9 mouse cellular contexts compared by ENCODE assay signal in genomic region chr10:77634452-77635231, GRCm38 (mm10). TPM values are rescaled to one million over a fixed set of nuclear protein-coding genes. Genes with fewer than 3 reads are reported as not detected.
A peak's percentile ranks its signal among the peaks of the same experiment; 100 is the strongest.
DNase-seq lines count a peak whose midpoint lies in the region; ATAC-seq and TF ChIP-seq lines count a peak whose summit lies in the region.
"Had no signal": no experiment of that assay in that cellular context is flagged by ENCODE, and none has a peak within 500 bp of the region (broad histone marks: within the 10 kb centered on the region; RNA-seq: fewer than 3 reads in every experiment).

No protein-coding gene starts in this region.

- no peak overlapping the region for H3K4me2 ChIP-seq in lung, embryonic 15.5 days
- no peak overlapping the region for H3K4me2 ChIP-seq in neural tube, embryonic 13.5 days

- no peaks in the 10 kb centered on the region for H3K9me3 ChIP-seq in lung, embryonic 15.5 days
- no peaks in the 10 kb centered on the region for H3K9me3 ChIP-seq in neural tube, embryonic 13.5 days

- H3K36me3 ChIP-seq in lung, embryonic 15.5 days, result peaks cover 42% of the 10 kb centered on the region
- peaks cover 60% of the 10 kb centered on the region for H3K36me3 ChIP-seq in neural tube, embryonic 13.5 days

- intact Hi-C loops in heart, postnatal 10 days (cut with DNase I), result no loop called here

- DNase-seq in lung, adult 2 months, result no peak
- peak; percentile 38 to 53 for DNase-seq in heart, postnatal 10 days
- no peak for DNase-seq in layer of hippocampus, adult 8-10 months (ENCODE audit: low spot score in 2 of 2)
- no peak for DNase-seq in cerebellum, adult 11 months
- DNase-seq: cerebellum, adult 9-11 months had no signal

- H3K4me3 ChIP-seq in lung, embryonic 15.5 days, result no peak overlapping the region
- H3K4me3 ChIP-seq in lung, adult 2 months (replicated peaks; ENCODE audit: extremely low read depth, low read depth, low read length), result no peak overlapping the region
- H3K4me3 ChIP-seq in neural tube, embryonic 13.5 days, result no peak overlapping the region

- H3K4me1 ChIP-seq in lung, embryonic 15.5 days, result peaks cover 21% of the 10 kb centered on the region
- peaks cover 19% of the 10 kb centered on the region for H3K4me1 ChIP-seq in lung, adult 2 months (ENCODE audit: control insufficient read depth, insufficient read depth, low read length)
- peaks cover 43% of the 10 kb centered on the region for H3K4me1 ChIP-seq in neural tube, embryonic 13.5 days (replicated peaks)

- no peak for TF ChIP-seq CTCF in lung, adult 2 months (IDR thresholded peaks at IDR 0.05; ENCODE audit: insufficient read depth, low read length)

- 27% methylated on average over 13 of the region's 13 CpGs for WGBS in lung, embryonic 15.5 days
- WGBS in lung, adult 2 months, result 11% methylated on average over 13 of the region's 13 CpGs
- 52% methylated on average over 13 of the region's 13 CpGs for WGBS in neural tube, embryonic 13.5 days

- H3K27me3 ChIP-seq in lung, embryonic 15.5 days, result no peaks in the 10 kb centered on the region
- H3K27me3 ChIP-seq in neural tube, embryonic 13.5 days, result no peaks in the 10 kb centered on the region

- peak overlapping the region; percentile 64 for H3K27ac ChIP-seq in lung, embryonic 15.5 days
- H3K27ac ChIP-seq in neural tube, embryonic 13.5 days (replicated peaks), result peak overlapping the region; percentile 54
- H3K27ac ChIP-seq: liver, embryonic 14.5 days had no signal

- no peak overlapping the region for H3K9ac ChIP-seq in lung, embryonic 15.5 days
- no peak overlapping the region for H3K9ac ChIP-seq in neural tube, embryonic 13.5 days
- H3K9ac ChIP-seq: liver, embryonic 14.5 days had no signal

- peak; percentile 62 for ATAC-seq in lung, embryonic 15.5 days (ENCODE audit: borderline replicate concordance, extremely low read depth, low FRiP score, low TSS enrichment)
- ATAC-seq in common myeloid progenitor, adult 5-6 weeks (replicated peaks; ENCODE audit: low read depth, poor library complexity, severe bottlenecking), result peak; percentile 70
- ATAC-seq in neural tube, embryonic 13.5 days (ENCODE audit: low read depth), result peak; percentile 80

- no peak for TF ChIP-seq POLR2A in lung, adult 2 months (IDR thresholded peaks at IDR 0.05; ENCODE audit: borderline replicate concordance, extremely low read depth, low read depth, low read length)

RNA-seq across cellular contexts. Expression of gene Ube2g2, which starts 12.6 kb away (rescaled TPM):
- 73.8 and 74.3 TPM in 2 replicates for polyA plus RNA-seq in lung, embryonic 15.5 days (2015; fragmentation: Nextera tagmentation; extraction: Ambion mirVana)
- 41.6 and 54.2 TPM in 2 replicates for polyA plus RNA-seq in lung, adult 2 months (2012; rRNA removed)
- 27.0 and 37.2 TPM in 2 replicates for total RNA-seq in common myeloid progenitor, adult 5-6 weeks (2017)
- total RNA-seq in heart, postnatal 10 days (2021), result 10 to 100 TPM; 57.7 to 68.8 TPM
- 86.8 and 87.9 TPM in 2 replicates for polyA plus RNA-seq in neural tube, embryonic 13.5 days (2015; fragmentation: Nextera tagmentation; extraction: Ambion mirVana)
- total RNA-seq in layer of hippocampus, adult 8-10 months (2022), result 10 to 100 TPM; 64.2 to 89.9 (median 76.6) TPM

RNA-seq across cellular contexts. Expression of gene Gm49325, which starts 28.6 kb away (rescaled TPM):
- polyA plus RNA-seq in lung, embryonic 15.5 days (2015; fragmentation: Nextera tagmentation; extraction: Ambion mirVana), result 0.99 and 1.9 TPM in 2 replicates
- polyA plus RNA-seq in lung, adult 2 months (2012; rRNA removed), result not detected in 2 replicates
- total RNA-seq in common myeloid progenitor, adult 5-6 weeks (2017), result not detected in 2 replicates
- total RNA-seq in heart, postnatal 10 days (2021), result 10 to 100 TPM; 12.2 to 13.5 TPM
- polyA plus RNA-seq in neural tube, embryonic 13.5 days (2015; fragmentation: Nextera tagmentation; extraction: Ambion mirVana), result 2.0 and 8.6 TPM in 2 replicates
- total RNA-seq in layer of hippocampus, adult 8-10 months (2022), result 10 to 100 TPM in 3 of 4 experiments, 1 to 10 TPM in 1; 7.6 to 33.3 (median 12.1) TPM

RNA-seq across cellular contexts. Expression of gene Sumo3, which starts 28.7 kb away (rescaled TPM):
- 350 and 361 TPM in 2 replicates for polyA plus RNA-seq in lung, embryonic 15.5 days (2015; fragmentation: Nextera tagmentation; extraction: Ambion mirVana)
- 201 and 261 TPM in 2 replicates for polyA plus RNA-seq in lung, adult 2 months (2012; rRNA removed)
- 147 and 170 TPM in 2 replicates for total RNA-seq in common myeloid progenitor, adult 5-6 weeks (2017)
- total RNA-seq in heart, postnatal 10 days (2021), result 10 to 100 TPM; 68.3 to 79.2 TPM
- 248 and 252 TPM in 2 replicates for polyA plus RNA-seq in neural tube, embryonic 13.5 days (2015; fragmentation: Nextera tagmentation; extraction: Ambion mirVana)
- 100 to 1,000 TPM; 144 to 152 (median 147) TPM for total RNA-seq in layer of hippocampus, adult 8-10 months (2022)

RNA-seq across cellular contexts. Expression of gene Tspear, which starts 51.7 kb away (rescaled TPM):
- polyA plus RNA-seq in lung, embryonic 15.5 days (2015; fragmentation: Nextera tagmentation; extraction: Ambion mirVana), result 0.08 and 0.19 TPM in 2 replicates
- polyA plus RNA-seq in lung, adult 2 months (2012; rRNA removed), result 0.06 and 0.43 TPM in 2 replicates
- total RNA-seq in common myeloid progenitor, adult 5-6 weeks (2017), result 0.87 and 1.2 TPM in 2 replicates
- not detected for total RNA-seq in heart, postnatal 10 days (2021)
- 0.48 and 2.0 TPM in 2 replicates for polyA plus RNA-seq in neural tube, embryonic 13.5 days (2015; fragmentation: Nextera tagmentation; extraction: Ambion mirVana)
- not detected for total RNA-seq in layer of hippocampus, adult 8-10 months (2022)

RNA-seq across cellular contexts. Expression of gene Pttg1ip, which starts 53.1 kb away (rescaled TPM):
- polyA plus RNA-seq in lung, embryonic 15.5 days (2015; fragmentation: Nextera tagmentation; extraction: Ambion mirVana), result 118 and 122 TPM in 2 replicates
- 199 and 223 TPM in 2 replicates for polyA plus RNA-seq in lung, adult 2 months (2012; rRNA removed)
- 35.5 and 47.4 TPM in 2 replicates for total RNA-seq in common myeloid progenitor, adult 5-6 weeks (2017)
- 100 to 1,000 TPM; 134 to 148 TPM for total RNA-seq in heart, postnatal 10 days (2021)
- polyA plus RNA-seq in neural tube, embryonic 13.5 days (2015; fragmentation: Nextera tagmentation; extraction: Ambion mirVana), result 78.9 and 79.7 TPM in 2 replicates
- total RNA-seq in layer of hippocampus, adult 8-10 months (2022), result 10 to 100 TPM; 79.3 to 96.1 (median 86.9) TPM

Comparison
In these comparisons a context has a peak if more than half of its experiments do, and no peak if none do; other contexts are left out.
1. DNase-seq: peak in heart, postnatal 10 days (2 of 2); none in lung, adult 2 months (single experiment), layer of hippocampus, adult 8-10 months (0 of 2) and cerebellum, adult 11 months (single experiment).
2. Peak in every context shown above with its lines, with median percentiles within 50 percentile points of each other: ATAC-seq.